Mouse (Mus musculus) midbrain, embryonic 16.5 days (tissue): Measurements from ENCODE around the gene Cyp2b19. TPM values are rescaled to one million over a fixed set of nuclear protein-coding genes. Genes with fewer than 3 reads are reported as not detected.

Experiments
- ATAC-seq: fragments of 200-750 bp; cut with Nextera tagmentation; 2 replicates; pipeline ENCODE4 v1.8.0; 2017; ENCODE audit warnings: moderate TSS enrichment
- H3K27ac ChIP-seq: fragments of 300-500 bp; sonication (generic); 2 replicates; pipeline ENCODE4 v1.5.1; 2014; ENCODE audit warnings: mild to moderate bottlenecking, low read length, mixed read lengths
- H3K27me3 ChIP-seq: fragments of 300-500 bp; sonication (generic); 2 replicates; pipeline ENCODE4 v1.6.1; 2014; ENCODE audit warnings: low read depth, low read length, mixed read lengths; ENCODE audit not compliant: control insufficient read depth, insufficient read depth
- H3K36me3 ChIP-seq: fragments of 300-500 bp; sonication (generic); 2 replicates; pipeline ENCODE4 v1.6.1; 2014; ENCODE audit warnings: mild to moderate bottlenecking, low read length, moderate library complexity, mixed read lengths; ENCODE audit not compliant: control insufficient read depth, insufficient read depth
- H3K4me1 ChIP-seq: fragments of 300-500 bp; sonication (generic); 2 replicates; pipeline ENCODE4 v1.6.1; 2014; ENCODE audit warnings: mild to moderate bottlenecking, low read length, mixed read lengths; ENCODE audit not compliant: control insufficient read depth, insufficient read depth
- H3K4me2 ChIP-seq: fragments of 300-500 bp; sonication (generic); 2 replicates; pipeline ENCODE4 v1.6.1; 2014; ENCODE audit warnings: mild to moderate bottlenecking, low read length, mixed read lengths
- H3K4me3 ChIP-seq: fragments of 300-500 bp; sonication (generic); 2 replicates; pipeline ENCODE4 v1.5.1; 2014; ENCODE audit warnings: low read depth, mild to moderate bottlenecking, low read length, moderate library complexity, mixed read lengths
- H3K9ac ChIP-seq: fragments of 300-500 bp; sonication (generic); 2 replicates; pipeline ENCODE4 v1.6.1; 2014; ENCODE audit warnings: low read depth, low read length, mixed read lengths
- H3K9me3 ChIP-seq: fragments of 300-500 bp; sonication (generic); replicated peaks from 2 replicates; pipeline ENCODE4 v1.6.1; 2014; ENCODE audit warnings: mild to moderate bottlenecking, low read length, mixed read lengths; ENCODE audit not compliant: control insufficient read depth, poor library complexity, severe bottlenecking
- WGBS: fragments of 180-500 bp; shearing (Covaris S2); extraction: QIAGEN DNeasy Blood & Tissue Kit; methylation state at CpG from one replicate; pipeline ENCODE4 v1.1.7; 2014; 5-methylcytosine and 5-hydroxymethylcytosine counted together
- polyA plus RNA-seq: library from polyadenylated mRNA; unstranded; fragments of >200 nt; fragmentation: Nextera tagmentation; extraction: Ambion mirVana; gene quantifications from 2 replicates; pipeline ENCODE4 v1.2.1, GENCODE M21; 2015

Cyp2b19 gene
- 0.93 and 1.0 TPM in 2 replicates for polyA plus RNA-seq

DNA sequence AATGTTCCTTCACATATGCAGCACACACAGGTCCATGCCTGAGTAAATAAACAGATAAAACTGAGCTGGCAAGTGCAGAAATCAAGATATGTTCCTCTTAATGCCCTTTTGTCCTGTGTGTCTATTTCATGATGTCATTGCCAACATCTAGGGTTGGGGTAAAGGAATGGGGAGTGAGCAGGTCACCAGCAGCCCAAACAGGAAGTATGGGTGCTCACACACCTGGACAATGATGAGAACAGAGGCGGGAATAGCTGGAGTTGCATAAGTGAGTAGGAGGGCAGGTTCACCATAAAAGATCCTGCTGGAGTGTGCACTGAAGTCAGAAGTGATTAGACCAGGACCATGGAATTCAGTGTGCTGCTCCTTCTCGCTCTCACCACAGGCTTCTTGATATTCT, at the start of gene Cyp2b19:
Cyp2b19 (plus strand) TSS at position 301 of the 400 bp plus-strand sequence.
- Histone ChIP-seq H3K4me2 (no peak within 1 kb of the TSS), H3K4me1 (no peaks in the 10 kb centered on the region), H3K4me3 (no peak within 1 kb of the TSS), H3K27me3 (no peaks in the 10 kb centered on the region), H3K9me3 (peaks cover 12% of the 10 kb centered on the region; the same call in 1 of the 2 replicates), H3K27ac (no peak within 1 kb of the TSS), H3K36me3 (no peaks in the 10 kb centered on the region), H3K9ac (no peak within 1 kb of the TSS)
- 73% methylated on average over 2 of the region's 2 CpGs for WGBS
- no peak for ATAC-seq

DNA sequence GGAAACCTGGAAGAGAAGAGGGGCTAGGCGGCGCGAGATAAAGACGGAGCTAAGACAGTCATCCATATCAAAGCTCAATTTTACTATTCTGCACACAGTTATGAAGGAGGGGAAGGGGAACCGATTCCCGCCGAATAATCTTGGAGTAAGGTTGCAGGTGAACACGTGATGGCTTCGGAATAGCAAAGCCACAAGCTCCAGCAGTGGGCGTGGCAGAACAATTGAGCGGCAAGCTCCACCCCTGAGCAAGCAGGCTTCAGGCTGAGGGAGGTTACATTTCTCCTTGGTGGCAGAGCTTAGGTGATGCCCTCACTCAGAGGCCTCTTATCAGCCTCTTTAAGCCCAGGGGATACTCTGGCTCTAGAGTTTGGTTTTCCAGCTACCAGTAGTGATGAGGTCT, 45.9 kb upstream of the Cyp2b19 start:
- Histone ChIP-seq H3K4me3 (no peak overlapping the region), H3K27ac (no peak overlapping the region), H3K9ac (no peak overlapping the region), H3K4me1 (no peaks in the 10 kb centered on the region), H3K36me3 (no peaks in the 10 kb centered on the region), H3K4me2 (no peak overlapping the region), H3K9me3 (no peaks in the 10 kb centered on the region; the same call in none of the 2 replicates), H3K27me3 (no peaks in the 10 kb centered on the region)
- no peak for ATAC-seq
- WGBS: 90% methylated on average over 11 of the region's 11 CpGs

DNA sequence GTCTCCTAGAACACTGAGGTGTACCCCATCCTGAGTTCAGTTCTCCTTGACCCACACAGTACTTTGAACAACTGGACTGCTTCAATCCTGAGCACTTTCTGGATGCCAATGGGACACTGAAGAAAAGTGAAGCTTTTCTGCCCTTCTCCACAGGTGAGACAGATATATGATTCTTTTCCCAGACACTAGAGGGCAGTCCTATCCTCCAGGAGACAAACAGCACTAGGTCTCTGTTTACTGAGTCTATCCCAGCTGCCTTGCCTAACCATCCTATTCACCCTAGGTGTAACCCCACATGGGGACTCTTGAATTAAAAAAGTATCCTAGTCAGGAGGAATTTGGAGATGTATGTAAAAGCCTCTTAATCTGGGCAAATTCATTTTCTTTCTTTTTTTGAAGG, 18.0 kb upstream of the Cyp2b19 start:
- Histone ChIP-seq H3K4me1 (no peaks in the 10 kb centered on the region), H3K27ac (no peak overlapping the region), H3K9me3 (peaks cover 2% of the 10 kb centered on the region; the same call in 1 of the 2 replicates), H3K4me3 (no peak overlapping the region), H3K9ac (no peak overlapping the region), H3K4me2 (no peak overlapping the region), H3K36me3 (no peaks in the 10 kb centered on the region), H3K27me3 (no peaks in the 10 kb centered on the region)
- no peak for ATAC-seq

DNA sequence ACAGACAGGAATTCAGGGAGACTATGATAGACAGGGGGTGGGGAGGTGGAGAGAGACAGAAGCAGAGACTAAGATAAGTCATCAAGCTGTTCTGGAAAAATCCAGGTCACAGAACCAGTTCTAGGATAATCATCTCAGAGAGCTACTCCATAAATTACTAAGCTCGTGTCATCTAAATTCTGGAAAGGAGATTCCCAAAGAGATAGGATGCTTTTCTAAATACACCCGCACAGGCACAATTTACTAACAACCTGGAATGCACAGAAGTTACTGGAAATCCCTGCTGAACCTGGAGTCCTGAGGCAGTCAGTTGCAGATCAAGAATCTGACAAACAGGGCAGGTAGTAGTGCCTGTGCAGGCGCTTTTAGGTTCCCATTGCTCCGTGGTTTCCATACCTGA, 13.0 kb upstream of the Cyp2b19 start:
- ATAC-seq: no peak

DNA sequence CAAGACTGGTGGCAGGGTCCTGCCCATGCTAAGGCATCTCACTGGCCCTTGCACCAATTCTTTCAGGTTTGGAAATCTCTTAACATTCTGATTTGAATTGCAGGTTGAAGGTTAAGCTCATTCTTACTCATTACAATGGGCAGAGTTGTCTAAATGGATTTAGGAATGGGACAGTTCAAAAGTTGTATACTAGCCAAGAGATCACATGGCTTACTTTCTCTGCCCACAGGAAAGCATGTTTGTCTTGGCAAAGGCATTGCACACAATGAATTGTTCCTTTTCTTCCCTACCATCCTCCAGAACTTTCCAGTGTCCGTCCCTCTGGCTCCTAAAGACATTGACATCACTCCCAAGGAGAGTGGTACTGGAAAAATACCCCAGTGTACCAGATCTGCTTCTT, 11.5 kb upstream of the Cyp2b19 start:
- Histone ChIP-seq H3K4me3 (no peak overlapping the region), H3K4me2 (no peak overlapping the region), H3K36me3 (no peaks in the 10 kb centered on the region), H3K9me3 (no peaks in the 10 kb centered on the region), H3K27me3 (no peaks in the 10 kb centered on the region), H3K9ac (no peak overlapping the region), H3K27ac (no peak overlapping the region), H3K4me1 (no peaks in the 10 kb centered on the region)
- WGBS: 80% methylated on average over 1 of the region's 1 CpGs
- ATAC-seq: no peak

More for the DNA sequence above, 13.0 kb upstream of the Cyp2b19 start:
- Histone ChIP-seq H3K9ac (no peak overlapping the region), H3K4me3 (no peak overlapping the region), H3K4me1 (no peaks in the 10 kb centered on the region), H3K9me3 (no peaks in the 10 kb centered on the region), H3K27ac (no peak overlapping the region), H3K4me2 (no peak overlapping the region), H3K27me3 (no peaks in the 10 kb centered on the region), H3K36me3 (no peaks in the 10 kb centered on the region)
- WGBS: 82% methylated on average over 4 of the region's 4 CpGs

DNA sequence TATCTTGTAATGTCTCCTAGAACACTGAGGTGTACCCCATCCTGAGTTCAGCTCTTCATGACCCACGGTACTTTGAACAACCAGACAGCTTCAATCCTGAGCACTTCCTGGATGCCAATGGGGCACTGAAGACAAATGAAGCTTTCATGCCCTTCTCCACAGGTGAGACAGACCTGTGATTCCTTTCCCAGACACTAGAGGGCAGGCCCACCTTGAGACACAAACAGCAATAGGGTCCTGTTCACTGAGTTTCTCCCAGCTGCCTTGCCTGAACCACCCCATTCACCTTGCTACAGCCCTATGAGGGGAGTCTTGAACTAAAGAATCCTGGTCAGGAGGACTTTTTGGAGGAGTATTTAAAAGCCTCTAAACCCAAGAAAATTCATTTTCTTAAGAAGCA, 10.1 kb downstream of the Cyp2b19 start:
- H3K9ac ChIP-seq: no peak overlapping the region
- no peaks in the 10 kb centered on the region for H3K27me3 ChIP-seq
- no peak for ATAC-seq
- H3K4me1 ChIP-seq: no peaks in the 10 kb centered on the region
- H3K4me3 ChIP-seq: no peak overlapping the region
- H3K27ac ChIP-seq: no peak overlapping the region
- WGBS: 52% methylated on average over 1 of the region's 1 CpGs
- H3K36me3 ChIP-seq: peaks cover 3% of the 10 kb centered on the region; the same call in 1 of the 2 replicates
- H3K4me2 ChIP-seq: no peak overlapping the region
- H3K9me3 ChIP-seq: no peaks in the 10 kb centered on the region; the same call in 1 of the 2 replicates

DNA sequence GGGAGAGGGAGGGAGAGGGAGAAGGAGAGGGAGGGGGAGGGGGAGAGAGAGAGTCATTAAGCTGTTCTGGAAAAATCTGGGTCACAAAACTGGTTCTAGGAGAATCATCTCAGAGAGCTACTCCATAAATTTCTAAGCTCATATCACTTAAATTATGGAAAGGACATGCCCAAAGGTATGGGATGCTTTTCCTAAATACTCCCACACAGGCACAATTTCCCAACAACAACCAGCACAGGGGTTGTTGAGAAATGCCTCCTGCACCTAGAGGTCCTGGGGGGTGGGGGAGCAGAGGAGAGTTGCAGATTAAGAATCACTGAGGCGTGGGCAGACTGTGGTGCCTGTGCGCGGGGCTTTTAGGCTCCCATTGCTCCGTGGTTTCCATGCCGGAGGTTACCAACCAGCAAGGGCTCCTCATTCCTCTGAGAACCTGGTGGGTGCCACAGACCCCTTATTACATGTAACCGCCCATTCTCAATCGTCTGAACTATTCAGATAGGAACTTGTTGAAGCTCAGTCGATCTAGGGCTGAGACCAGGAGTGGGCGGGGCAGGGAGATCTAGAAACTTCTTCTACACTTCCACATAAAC, 13.0 kb downstream of the Cyp2b19 start:
- WGBS: 89% methylated on average over 9 of the region's 9 CpGs
- H3K9me3 ChIP-seq: no peaks in the 10 kb centered on the region; the same call in 1 of the 2 replicates
- H3K4me3 ChIP-seq: no peak overlapping the region
- H3K36me3 ChIP-seq: peaks cover 3% of the 10 kb centered on the region; the same call in 1 of the 2 replicates
- H3K4me1 ChIP-seq: no peaks in the 10 kb centered on the region
- no peak overlapping the region for H3K9ac ChIP-seq
- no peak for ATAC-seq
- H3K27me3 ChIP-seq: no peaks in the 10 kb centered on the region
- H3K4me2 ChIP-seq: no peak overlapping the region
- H3K27ac ChIP-seq: no peak overlapping the region

DNA sequence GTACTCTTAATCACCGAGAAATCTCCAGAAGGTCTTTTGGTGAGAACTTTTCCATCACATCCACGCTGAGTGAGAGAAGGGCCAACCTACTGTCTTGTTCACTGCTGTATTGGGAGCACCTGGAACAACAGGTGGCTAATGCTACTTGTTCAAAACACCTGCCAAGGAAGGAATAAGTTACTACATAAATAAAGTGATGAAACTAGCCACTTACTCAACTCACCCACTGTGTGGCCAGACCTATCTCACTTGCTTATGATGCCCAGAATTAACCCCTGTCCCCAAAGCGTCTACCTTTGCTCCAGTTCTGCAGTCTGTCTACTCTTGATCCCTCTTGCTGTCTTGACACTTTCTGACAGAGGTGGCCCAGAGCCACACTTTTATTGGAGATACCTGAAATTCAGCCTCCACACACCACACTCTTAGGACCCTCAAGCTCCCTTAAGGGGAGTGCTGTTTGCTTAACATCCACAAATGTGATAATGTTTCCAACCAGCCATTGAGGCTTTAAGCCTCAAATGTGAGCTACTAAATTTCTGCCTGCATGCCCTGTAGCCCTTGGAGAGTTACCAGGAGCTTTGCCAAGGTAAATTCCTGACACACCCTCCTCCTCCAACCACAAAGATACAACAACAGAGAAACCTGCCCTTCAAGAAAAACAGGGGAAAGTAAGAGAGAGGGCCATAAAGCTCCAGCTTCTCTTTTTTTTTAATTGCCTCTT, 16.1 kb downstream of the Cyp2b19 start:
- Histone ChIP-seq H3K4me2 (no peak overlapping the region), H3K4me1 (no peaks in the 10 kb centered on the region), H3K27ac (no peak overlapping the region), H3K4me3 (no peak overlapping the region), H3K9me3 (no peaks in the 10 kb centered on the region), H3K9ac (no peak overlapping the region), H3K36me3 (peaks cover 3% of the 10 kb centered on the region; the same call in 1 of the 2 replicates), H3K27me3 (no peaks in the 10 kb centered on the region)
- ATAC-seq: no peak
- WGBS: 78% methylated on average over 3 of the region's 3 CpGs

DNA sequence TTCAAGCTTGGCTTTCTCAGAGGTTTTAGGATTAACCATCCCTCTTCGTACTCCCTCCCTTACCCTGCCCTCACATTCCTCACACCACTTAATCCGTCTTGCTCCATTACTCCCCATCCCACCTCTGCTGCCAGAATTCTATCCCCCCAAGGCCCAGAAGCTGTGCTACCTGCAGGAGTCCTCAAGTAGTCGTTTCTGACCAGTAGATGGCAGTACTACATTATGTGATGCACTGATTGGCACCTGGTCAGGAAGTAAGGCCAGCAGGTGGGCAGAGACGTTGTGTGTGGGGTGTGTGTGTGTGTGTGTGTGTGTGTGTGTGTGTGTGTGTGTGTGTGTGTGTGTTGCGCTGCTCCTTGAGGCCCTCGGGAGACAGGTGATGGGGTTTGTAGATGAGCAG, 18.9 kb downstream of the Cyp2b19 start:
- H3K9ac ChIP-seq: no peak overlapping the region
- WGBS: 19% methylated on average over 6 of the region's 6 CpGs
- H3K4me1 ChIP-seq: 0 out of 2 replicates have a peak, but pooled peaks cover under 1% of the 10 kb centered on the region
- no peaks in the 10 kb centered on the region for H3K9me3 ChIP-seq
- peaks cover 3% of the 10 kb centered on the region; the same call in 1 of the 2 replicates for H3K36me3 ChIP-seq
- no peaks in the 10 kb centered on the region for H3K27me3 ChIP-seq
- H3K4me2 ChIP-seq: no peak overlapping the region
- no peak overlapping the region for H3K4me3 ChIP-seq
- no peak overlapping the region for H3K27ac ChIP-seq
- ATAC-seq: no peak
